Mouse (Mus musculus) forebrain, embryonic 14.5 days (tissue): Measurements from ENCODE around the gene Pdk4. TPM values are rescaled to one million over a fixed set of nuclear protein-coding genes. Genes with fewer than 3 reads are reported as not detected.

Experiments
- ATAC-seq: fragments of 200-750 bp; cut with Nextera tagmentation; 2 replicates; pipeline ENCODE4 v1.8.0; 2017; ENCODE audit warnings: mild to moderate bottlenecking, moderate library complexity
- DNase-seq: peaks from one replicate; pipeline ENCODE4 v3.0.0-alpha.2; 2015; ENCODE audit warnings: low spot score
- H3K27ac ChIP-seq: fragments of 300-500 bp; sonication (generic); 2 replicates; pipeline ENCODE4 v1.5.1; 2014; ENCODE audit warnings: low read depth, mild to moderate bottlenecking, control low read depth, low read length, moderate library complexity
- H3K27me3 ChIP-seq: fragments of 300-500 bp; sonication (generic); replicated peaks from 2 replicates; pipeline ENCODE4 v1.6.1; 2014; ENCODE audit warnings: low read length, control low read depth, mixed read lengths; ENCODE audit not compliant: control insufficient read depth, insufficient read depth
- H3K36me3 ChIP-seq: fragments of 300-500 bp; sonication (generic); 2 replicates; pipeline ENCODE4 v1.6.1; 2014; ENCODE audit warnings: low read length, control low read depth; ENCODE audit not compliant: control insufficient read depth, insufficient read depth
- H3K4me1 ChIP-seq: fragments of 300-500 bp; sonication (generic); 2 replicates; pipeline ENCODE4 v1.6.1; 2014; ENCODE audit warnings: antibody characterized with exemption, low read length, control low read depth; ENCODE audit not compliant: control insufficient read depth, insufficient read depth
- H3K4me2 ChIP-seq: fragments of 300-500 bp; sonication (generic); 2 replicates; pipeline ENCODE4 v1.6.1; 2014; ENCODE audit warnings: mild to moderate bottlenecking, control low read depth, low read length
- H3K4me3 ChIP-seq: fragments of 300-500 bp; sonication (generic); 2 replicates; pipeline ENCODE4 v1.5.1; 2014; ENCODE audit warnings: low read depth, low read length, control low read depth
- H3K9ac ChIP-seq: fragments of 300-500 bp; sonication (generic); 2 replicates; pipeline ENCODE4 v1.6.1; 2014; ENCODE audit warnings: mild to moderate bottlenecking, low read length, control low read depth, moderate library complexity
- H3K9me3 ChIP-seq: fragments of 300-500 bp; sonication (generic); replicated peaks from 2 replicates; pipeline ENCODE4 v1.6.1; 2016; ENCODE audit warnings: low read length, control low read depth, mixed read lengths; ENCODE audit not compliant: control insufficient read depth
- WGBS: fragments of 180-500 bp; shearing (Covaris S2); extraction: QIAGEN DNeasy Blood & Tissue Kit; methylation state at CpG from one replicate; pipeline ENCODE4 v1.1.7; 2014; 5-methylcytosine and 5-hydroxymethylcytosine counted together
- polyA plus RNA-seq: library from polyadenylated mRNA; unstranded; fragments of >200 nt; fragmentation: Nextera tagmentation; extraction: Ambion mirVana; gene quantifications from 2 replicates; pipeline ENCODE4 v1.2.1, GENCODE M21; 2014

The Pdk4 gene
- polyA plus RNA-seq = 1.2 and 2.7 TPM in 2 replicates

DNA sequence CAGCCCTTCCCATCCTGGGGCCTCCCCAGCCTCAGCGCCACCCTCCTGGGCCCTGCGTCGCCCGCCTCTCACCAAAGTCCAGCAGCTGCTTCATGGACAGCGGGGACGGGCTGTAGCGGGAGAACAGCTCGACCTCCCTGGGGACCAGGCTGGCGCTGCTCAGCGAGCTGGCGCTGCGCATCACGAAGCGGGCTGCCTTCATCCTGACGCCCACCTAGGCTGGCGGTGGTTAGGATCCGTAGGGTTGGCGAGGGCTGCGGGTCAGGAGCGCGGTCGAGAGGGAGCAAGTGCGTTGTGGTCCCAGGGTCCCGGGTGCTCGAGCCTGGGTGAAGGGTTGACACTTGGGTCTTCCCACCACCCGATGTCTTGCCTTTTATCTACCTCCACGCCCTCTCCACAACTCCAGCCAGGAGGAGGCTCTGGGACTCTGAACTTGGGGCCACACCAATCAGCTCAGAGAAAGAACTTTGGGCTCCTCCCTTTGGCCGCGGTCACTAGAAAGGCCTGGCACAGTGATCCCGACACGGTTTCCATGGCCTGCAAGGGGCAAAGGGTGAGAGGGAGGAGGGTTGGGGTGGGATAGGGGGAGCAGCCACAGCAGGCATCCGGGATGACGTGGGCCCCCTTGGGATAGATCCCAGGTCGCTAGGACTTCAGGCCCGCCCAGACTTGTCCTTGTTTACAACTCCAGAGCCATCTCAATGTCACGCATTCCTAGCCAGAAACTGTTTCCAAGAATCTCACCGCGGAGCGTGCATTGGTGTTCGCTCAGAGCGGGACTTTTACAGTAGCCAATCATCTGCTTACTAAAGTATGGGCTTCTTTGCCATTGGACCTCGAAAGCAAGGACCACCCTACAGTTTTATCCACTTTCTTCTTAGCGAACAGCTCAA is at the start of gene Pdk4:
Gene Pdk4 (minus strand): TSS at position 349 of the 893 bp plus-strand sequence.
- Histone ChIP-seq H3K36me3 (no peaks in the 10 kb centered on the region), H3K4me2 (peak within 1 kb of the TSS; percentile 96), H3K4me3 (peak within 1 kb of the TSS; percentile 44), H3K4me1 (peaks cover 8% of the 10 kb centered on the region; the same call in 1 of the 2 replicates), H3K9ac (peak within 1 kb of the TSS; percentile 61), H3K27ac (no peak within 1 kb of the TSS), H3K9me3 (no peaks in the 10 kb centered on the region), H3K27me3 (no peaks in the 10 kb centered on the region)
- under 1% methylated on average over 39 of the region's 43 CpGs for WGBS
- ATAC-seq (peak; percentile 94), DNase-seq (peak; percentile 86)

DNA sequence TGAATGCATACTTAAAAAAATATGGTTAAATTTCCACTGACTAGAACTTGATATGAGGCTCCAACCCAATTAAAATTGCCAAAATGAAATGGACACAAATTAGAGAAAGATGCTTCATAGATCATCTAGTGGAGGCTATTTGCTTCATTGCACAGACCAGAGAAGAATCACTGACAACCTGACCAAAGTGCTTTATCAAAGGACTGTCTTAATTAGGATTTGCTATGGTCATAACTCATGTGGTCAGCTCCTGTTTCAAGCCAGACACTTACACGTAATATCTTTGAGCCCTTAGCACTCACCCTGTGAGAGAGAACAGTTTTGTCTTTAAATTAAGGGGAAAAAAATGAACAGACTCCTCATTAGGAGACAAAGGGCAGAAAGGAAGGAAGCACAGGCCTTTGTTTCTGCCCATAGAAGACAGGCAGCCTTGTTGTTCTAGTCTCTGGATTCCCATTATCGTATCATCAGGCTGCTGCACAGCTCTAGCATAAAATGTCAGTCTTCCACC is 41.8 kb upstream of the Pdk4 start:
- no peaks in the 10 kb centered on the region for H3K9me3 ChIP-seq
- H3K4me3 ChIP-seq = no peak overlapping the region
- no peaks in the 10 kb centered on the region for H3K27me3 ChIP-seq
- WGBS = 37% methylated on average over 2 of the region's 2 CpGs
- no peak for ATAC-seq
- H3K4me2 ChIP-seq = no peak overlapping the region
- no peaks in the 10 kb centered on the region for H3K36me3 ChIP-seq
- H3K27ac ChIP-seq = no peak overlapping the region
- no peak for DNase-seq
- no peaks in the 10 kb centered on the region for H3K4me1 ChIP-seq
- no peak overlapping the region for H3K9ac ChIP-seq

DNA sequence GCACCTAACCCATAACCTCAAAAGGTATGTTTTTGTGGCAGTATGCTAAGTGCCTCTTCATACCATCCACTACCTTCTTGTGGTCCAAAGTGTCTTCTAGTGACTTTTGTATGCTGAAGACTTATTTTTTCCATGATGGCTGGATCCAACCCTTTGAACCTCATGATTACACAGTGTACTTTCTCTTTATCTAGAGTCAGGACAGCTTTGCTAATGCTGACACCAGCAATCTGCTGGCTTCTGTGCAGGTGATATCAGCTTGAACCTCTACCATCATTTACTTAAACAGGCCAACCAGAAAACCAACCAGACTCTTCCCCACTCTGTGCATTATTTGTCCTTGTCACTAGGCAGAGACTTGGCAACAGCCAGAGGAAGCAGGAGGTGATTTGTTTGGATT is 39.6 kb upstream of the Pdk4 start:
- H3K27me3 ChIP-seq = no peaks in the 10 kb centered on the region

DNA sequence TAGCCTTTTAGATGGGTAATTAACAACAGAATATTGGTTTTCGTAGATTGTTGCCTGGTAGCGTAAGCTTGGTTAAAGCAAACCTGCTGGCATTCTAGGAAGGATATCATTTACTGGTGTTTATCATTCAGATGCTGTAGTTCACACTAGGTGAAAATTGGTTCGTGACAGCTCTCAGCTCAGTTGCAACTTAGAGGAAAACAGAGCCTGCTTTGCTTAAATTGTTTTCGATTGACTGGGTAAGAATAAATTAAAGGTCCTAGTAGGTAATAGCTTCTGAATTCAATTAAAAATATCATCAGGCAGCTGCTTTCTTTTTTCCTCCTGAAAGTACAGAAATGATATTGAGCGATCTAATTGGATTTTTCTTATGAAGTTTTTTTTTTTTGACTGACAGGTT is 21.0 kb upstream of the Pdk4 start:
- Histone ChIP-seq H3K27ac (no peak overlapping the region), H3K9me3 (no peaks in the 10 kb centered on the region), H3K4me3 (no peak overlapping the region), H3K27me3 (no peaks in the 10 kb centered on the region), H3K9ac (no peak overlapping the region), H3K4me2 (no peak overlapping the region), H3K36me3 (no peaks in the 10 kb centered on the region), H3K4me1 (0 out of 2 replicates have a peak, but pooled peaks cover 5% of the 10 kb centered on the region)
- DNase-seq = peak; percentile 53
- ATAC-seq = peak; percentile 57; the same call in 1 of the 2 replicates
- WGBS = 23% methylated on average over 5 of the region's 5 CpGs

More for the DNA sequence above, 39.6 kb upstream of the Pdk4 start:
- no peaks in the 10 kb centered on the region for H3K4me1 ChIP-seq
- no peak overlapping the region for H3K4me3 ChIP-seq
- H3K4me2 ChIP-seq = no peak overlapping the region
- H3K9ac ChIP-seq = no peak overlapping the region
- DNase-seq (no peak), ATAC-seq (no peak)
- no peaks in the 10 kb centered on the region for H3K9me3 ChIP-seq
- no peaks in the 10 kb centered on the region for H3K36me3 ChIP-seq
- H3K27ac ChIP-seq = no peak overlapping the region

DNA sequence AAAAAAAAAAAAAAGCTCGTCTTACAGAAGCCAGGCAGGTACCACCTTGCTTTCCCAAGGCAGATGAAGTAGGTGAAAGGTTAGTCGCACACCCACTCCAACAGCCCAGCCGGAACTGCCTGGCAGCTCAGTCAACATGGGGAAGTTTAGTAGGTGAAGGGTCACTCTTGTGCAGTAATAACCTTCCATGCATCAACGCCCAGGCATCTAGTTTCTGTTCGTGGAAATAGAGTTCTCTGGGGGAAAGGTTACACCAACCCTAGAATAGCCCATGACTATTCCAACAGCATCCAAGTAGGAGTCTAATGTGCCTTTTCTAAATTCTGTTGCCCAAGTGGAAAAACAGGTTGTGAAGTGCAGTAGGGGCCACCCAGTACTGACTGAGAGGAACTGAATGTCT is 13.6 kb upstream of the Pdk4 start:
- no peaks in the 10 kb centered on the region for H3K4me1 ChIP-seq
- 72% methylated on average over 5 of the region's 5 CpGs for whole genome bisulfite sequencing
- H3K27ac ChIP-seq = no peak overlapping the region
- no peaks in the 10 kb centered on the region for H3K36me3 ChIP-seq
- H3K9me3 ChIP-seq = no peaks in the 10 kb centered on the region
- DNase-seq = no peak
- H3K9ac ChIP-seq = no peak overlapping the region
- H3K4me3 ChIP-seq = no peak overlapping the region
- H3K27me3 ChIP-seq = no peaks in the 10 kb centered on the region
- H3K4me2 ChIP-seq = no peak overlapping the region
- no peak for ATAC-seq

DNA sequence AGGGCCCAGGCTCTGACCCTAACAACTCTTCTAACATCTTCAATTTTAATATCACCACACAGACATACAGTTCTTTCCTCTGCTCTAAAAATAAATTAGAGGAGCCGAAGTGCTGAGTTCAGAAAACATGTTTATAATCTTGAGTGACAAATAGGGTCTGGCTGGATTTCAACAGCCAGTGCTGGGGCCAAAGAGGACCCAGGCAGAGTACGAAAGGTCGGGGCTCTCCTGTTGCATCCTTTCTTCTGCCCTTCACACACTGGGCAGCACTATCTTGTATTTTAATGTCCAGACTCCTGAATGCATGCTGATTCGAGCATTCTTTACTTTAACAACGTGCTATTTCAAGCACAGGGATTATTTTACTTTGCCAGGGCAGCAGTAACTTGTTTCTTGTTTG is 13.2 kb upstream of the Pdk4 start:
- DNase-seq (no peak), ATAC-seq (no peak)
- Histone ChIP-seq H3K27ac (no peak overlapping the region), H3K9me3 (no peaks in the 10 kb centered on the region), H3K27me3 (no peaks in the 10 kb centered on the region), H3K4me1 (no peaks in the 10 kb centered on the region), H3K36me3 (no peaks in the 10 kb centered on the region), H3K9ac (no peak overlapping the region), H3K4me2 (no peak overlapping the region), H3K4me3 (no peak overlapping the region)
- 68% methylated on average over 5 of the region's 5 CpGs for WGBS

DNA sequence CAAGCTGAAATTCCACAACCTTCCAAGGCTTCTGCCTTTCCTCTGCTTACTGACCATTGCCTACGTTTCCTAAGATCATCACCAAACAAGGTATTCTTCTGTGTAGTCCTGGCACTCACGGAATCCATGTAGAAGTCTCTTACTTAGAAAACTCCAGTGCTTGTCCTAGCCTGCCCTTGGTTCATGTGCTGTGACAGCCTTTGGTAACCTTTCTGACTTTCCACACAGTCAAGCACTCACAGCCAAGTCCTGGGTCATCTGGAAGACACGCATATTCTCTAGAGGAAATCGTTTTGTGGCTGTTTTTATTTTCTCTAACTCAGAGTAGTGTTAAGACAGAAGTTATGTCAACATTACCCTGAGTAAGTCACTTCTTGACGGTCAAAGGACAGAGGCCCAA is 11.7 kb upstream of the Pdk4 start:
- 91% methylated on average over 5 of the region's 5 CpGs for WGBS
- no peak for ATAC-seq
- no peak overlapping the region for H3K27ac ChIP-seq
- H3K4me1 ChIP-seq = no peaks in the 10 kb centered on the region
- H3K36me3 ChIP-seq = no peaks in the 10 kb centered on the region
- H3K9ac ChIP-seq = no peak overlapping the region
- no peak overlapping the region for H3K4me2 ChIP-seq
- no peaks in the 10 kb centered on the region for H3K9me3 ChIP-seq
- no peak for DNase-seq
- H3K27me3 ChIP-seq = no peaks in the 10 kb centered on the region
- H3K4me3 ChIP-seq = no peak overlapping the region

DNA sequence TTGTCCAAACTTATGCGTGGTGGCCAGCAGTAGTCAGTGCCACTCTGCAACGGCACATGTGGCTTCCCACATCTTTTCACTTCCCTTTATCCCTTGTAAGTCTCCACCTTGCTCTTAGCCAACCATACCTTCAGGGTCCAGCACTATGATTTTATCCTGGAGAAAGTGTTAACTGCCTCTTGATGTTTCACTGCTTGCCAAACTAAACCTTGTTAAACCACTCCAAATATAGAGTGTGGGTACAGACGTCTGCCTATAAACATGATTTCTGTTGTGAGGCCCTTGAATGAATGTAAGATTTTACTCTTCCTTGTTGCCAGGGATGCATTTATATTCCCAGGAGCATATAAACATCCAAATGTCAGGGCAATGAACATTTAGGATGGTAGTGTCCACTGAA is 10.2 kb upstream of the Pdk4 start:
- Histone ChIP-seq H3K4me3 (no peak overlapping the region), H3K4me2 (no peak overlapping the region), H3K27me3 (no peaks in the 10 kb centered on the region), H3K36me3 (no peaks in the 10 kb centered on the region), H3K9ac (no peak overlapping the region), H3K27ac (no peak overlapping the region), H3K9me3 (no peaks in the 10 kb centered on the region), H3K4me1 (no peaks in the 10 kb centered on the region)
- DNase-seq = no peak
- WGBS = 95% methylated on average over 3 of the region's 3 CpGs
- ATAC-seq = no peak

DNA sequence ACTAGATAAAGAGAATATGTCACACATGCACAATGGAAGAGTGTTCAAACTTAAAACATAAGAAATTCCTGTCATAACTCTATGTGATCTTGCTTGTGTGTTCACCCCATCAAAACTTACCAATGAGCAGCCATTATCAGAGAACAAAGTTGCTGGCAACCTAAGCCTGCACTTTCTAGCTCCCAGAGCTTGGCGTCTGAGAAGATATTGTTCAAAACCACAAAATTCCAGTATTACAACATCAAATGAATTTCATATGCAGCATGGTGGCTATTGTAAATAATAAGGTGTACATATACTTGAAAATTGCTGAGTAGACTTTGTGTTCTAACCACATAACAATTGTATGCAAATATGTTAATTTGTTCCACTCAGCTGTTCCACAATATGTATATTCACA is 6.7 kb upstream of the Pdk4 start:
- Histone ChIP-seq H3K9me3 (no peaks in the 10 kb centered on the region), H3K4me2 (no peak overlapping the region), H3K9ac (no peak overlapping the region), H3K27ac (no peak overlapping the region), H3K36me3 (no peaks in the 10 kb centered on the region), H3K4me1 (no peaks in the 10 kb centered on the region), H3K4me3 (no peak overlapping the region), H3K27me3 (no peaks in the 10 kb centered on the region)
- DNase-seq = no peak
- 92% methylated on average over 1 of the region's 1 CpGs for WGBS
- ATAC-seq = no peak
